Mouse (Mus musculus) right cerebral cortex, postnatal 25 days (tissue): ENCODE data around the gene Cmtr1.

Experiments
- DNase-seq: peaks from one replicate; pipeline ENCODE4 v3.0.0; 2022

The Cmtr1 gene

DNA sequence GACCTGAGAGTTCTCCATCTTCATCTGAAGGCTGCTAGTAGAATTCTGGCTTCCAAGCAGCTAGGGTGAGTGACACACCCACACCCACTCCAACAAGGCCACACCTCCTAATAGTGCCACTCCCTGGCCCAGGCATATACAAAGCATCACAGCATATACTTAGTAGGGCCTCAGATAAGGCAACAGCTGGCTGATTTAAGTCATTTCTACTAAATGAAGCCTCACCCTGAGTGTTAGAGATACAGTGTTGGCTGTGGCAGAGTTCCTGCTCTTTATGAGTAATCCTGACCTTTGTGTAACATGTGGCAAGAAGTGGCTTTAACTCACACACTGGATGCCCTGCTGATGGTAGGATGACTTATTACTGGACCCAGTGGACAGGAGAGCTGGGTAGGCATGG, 9.5 kb downstream of the Cmtr1 start:
- no peak for DNase-seq

GRCm38 (mm10) chr17:29671021-29671420, 10.6 kb downstream of the Cmtr1 start:
- DNase-seq, result no peak

DNA sequence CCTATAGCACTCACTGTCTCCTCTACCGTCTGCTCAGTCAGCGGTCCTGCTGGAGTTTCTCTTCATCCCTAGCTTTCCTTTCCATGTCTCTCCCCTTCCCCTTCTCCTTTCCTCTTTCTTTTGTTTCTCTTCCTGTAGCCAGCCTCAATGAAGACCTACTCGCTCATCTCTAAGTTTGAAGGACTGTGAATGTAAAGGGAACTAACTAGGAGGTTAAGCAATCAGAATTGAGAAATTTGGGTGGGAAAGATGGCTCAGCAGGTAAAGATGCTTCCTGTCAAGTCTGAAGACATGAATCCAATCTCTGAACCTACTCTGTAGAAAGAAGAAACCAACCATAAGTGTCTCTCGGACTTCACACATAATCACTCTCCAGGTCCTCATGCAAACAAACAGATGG, 12.9 kb downstream of the Cmtr1 start:
- no peak for DNase-seq

GRCm38 (mm10) chr17:29678526-29678925, 18.1 kb downstream of the Cmtr1 start:
- DNase-seq, result no peak

- DNase-seq, result no peak
Observed at GRCm38 (mm10) chr17:29679038-29679767, 18.8 kb downstream of the Cmtr1 start.

- no peak for DNase-seq
Observed at GRCm38 (mm10) chr17:29680174-29680573, 19.8 kb downstream of the Cmtr1 start.

- no peak for DNase-seq
Observed at GRCm38 (mm10) chr17:29680921-29681320, 20.5 kb downstream of the Cmtr1 start.

GRCm38 (mm10) chr17:29681669-29682068, 21.3 kb downstream of the Cmtr1 start:
- no peak for DNase-seq

- no peak for DNase-seq
Observed at GRCm38 (mm10) chr17:29682261-29682660, 21.9 kb downstream of the Cmtr1 start.

GRCm38 (mm10) chr17:29683127-29683526, 22.7 kb downstream of the Cmtr1 start:
- DNase-seq, result no peak

GRCm38 (mm10) chr17:29684275-29684674, 23.9 kb downstream of the Cmtr1 start:
- DNase-seq, result no peak

GRCm38 (mm10) chr17:29686771-29687170, 26.4 kb downstream of the Cmtr1 start:
- no peak for DNase-seq

- DNase-seq, result no peak
Observed at GRCm38 (mm10) chr17:29687373-29687772, 27.0 kb downstream of the Cmtr1 start.

DNA sequence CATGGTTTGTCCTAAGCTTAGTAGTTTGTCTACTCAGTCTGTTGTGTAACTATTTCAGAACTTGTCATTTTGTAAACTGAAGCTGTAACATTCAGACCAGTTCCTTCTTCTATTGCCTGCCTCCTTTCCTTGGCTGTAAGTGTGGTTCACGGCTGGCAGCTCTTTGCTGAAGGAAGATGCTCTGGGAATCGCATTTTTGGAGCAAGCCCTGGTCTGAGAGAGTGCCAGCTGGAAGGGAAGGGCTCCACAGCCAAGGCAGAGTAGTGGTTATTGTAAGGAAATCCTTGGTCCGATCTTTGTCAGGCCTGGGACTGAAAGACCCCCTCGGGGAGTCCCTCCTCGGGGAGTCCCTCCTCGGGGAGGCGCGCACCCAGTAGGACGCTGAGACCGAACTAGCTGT, 28.2 kb downstream of the Cmtr1 start:
- no peak for DNase-seq

DNA sequence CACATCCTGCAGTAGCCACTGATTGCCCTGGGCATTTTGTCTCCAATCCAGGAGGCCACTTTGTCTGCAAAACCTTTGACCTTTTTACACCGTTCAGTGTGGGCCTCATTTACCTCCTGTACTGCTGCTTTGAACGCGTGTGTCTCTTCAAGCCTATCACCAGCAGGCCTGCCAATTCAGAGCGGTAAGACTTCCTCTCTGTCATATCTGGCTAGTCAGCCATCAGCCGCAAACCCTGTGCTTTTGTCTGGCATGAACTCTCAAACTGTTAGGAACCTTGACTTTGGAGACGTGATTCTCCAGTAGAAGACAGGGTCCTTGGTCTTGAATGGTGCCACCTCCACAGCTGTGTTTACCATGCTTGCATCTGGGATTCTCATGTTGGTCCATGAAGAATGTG, 29.9 kb downstream of the Cmtr1 start:
- no peak for DNase-seq

- no peak for DNase-seq
Observed at GRCm38 (mm10) chr17:29692827-29693226, 32.4 kb downstream of the Cmtr1 start.

GRCm38 (mm10) chr17:29693571-29693970, 33.2 kb downstream of the Cmtr1 start:
- no peak for DNase-seq

DNA sequence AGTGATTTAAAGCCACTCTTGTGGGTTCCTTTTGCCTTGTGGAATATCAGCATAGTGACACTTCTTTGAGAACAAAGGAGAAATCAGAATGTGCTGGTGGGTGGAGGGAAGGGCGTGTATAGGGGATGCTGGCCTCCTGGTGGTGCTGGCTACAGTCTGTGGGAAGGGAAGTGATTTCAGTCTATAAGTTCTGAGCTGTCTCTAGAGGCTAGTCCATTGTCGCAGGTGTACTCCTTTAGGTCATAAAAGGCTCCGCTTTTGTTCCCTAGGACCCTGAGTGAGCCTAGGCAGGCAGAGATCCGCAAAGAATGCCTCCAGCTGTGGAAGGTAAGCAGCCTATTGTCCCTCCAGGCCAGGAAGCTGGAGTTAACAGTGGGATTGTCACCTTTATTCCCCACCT, 34.1 kb downstream of the Cmtr1 start:
- DNase-seq, result no peak

DNA sequence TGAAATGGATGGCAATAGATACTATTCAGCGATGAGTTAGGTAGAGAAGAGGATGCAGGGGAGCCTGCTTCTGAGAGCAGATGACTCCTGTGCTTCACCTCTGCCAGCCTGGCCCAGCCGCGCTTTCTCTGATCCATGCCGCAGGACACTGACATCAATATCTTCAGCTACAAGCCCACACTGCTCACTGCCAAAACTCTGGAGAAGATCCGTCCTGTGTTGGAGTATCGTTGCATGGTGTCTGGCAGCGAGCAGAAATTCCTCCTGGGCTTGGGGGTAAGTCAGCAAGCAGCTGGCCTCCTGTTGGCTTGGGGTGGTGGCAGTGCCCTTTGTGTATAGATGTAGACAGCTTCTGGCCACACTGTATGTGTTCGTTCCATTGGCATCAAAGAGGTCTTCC, 36.5 kb downstream of the Cmtr1 start:
- no peak for DNase-seq

GRCm38 (mm10) chr17:29698421-29698820, 38.0 kb downstream of the Cmtr1 start:
- no peak for DNase-seq

- no peak for DNase-seq
Observed at GRCm38 (mm10) chr17:29700573-29700972, 40.2 kb downstream of the Cmtr1 start.

- no peak for DNase-seq
Observed at GRCm38 (mm10) chr17:29702938-29703710, 42.7 kb downstream of the Cmtr1 start.

- DNase-seq, result no peak
Observed at GRCm38 (mm10) chr17:29704781-29705180, 44.4 kb downstream of the Cmtr1 start.

DNA sequence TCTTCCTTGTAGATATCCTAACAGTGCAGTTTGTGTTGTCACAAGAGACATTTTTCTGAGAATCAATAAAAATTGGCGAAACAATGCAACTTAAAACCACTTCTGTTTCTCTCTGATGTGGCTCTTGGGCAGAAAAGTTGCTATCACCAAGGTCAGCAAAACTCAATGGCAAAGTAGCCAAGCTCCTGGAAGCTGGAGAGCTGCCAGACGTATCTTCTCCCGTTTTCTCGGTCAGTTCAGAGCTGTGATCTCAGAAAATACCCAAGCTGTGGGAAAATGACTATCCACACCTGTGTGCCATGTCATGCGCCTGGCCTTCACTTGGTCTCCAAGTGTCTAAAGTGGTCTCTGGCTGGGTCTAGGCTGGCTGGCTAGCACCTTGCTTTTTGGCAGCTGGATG, 45.5 kb downstream of the Cmtr1 start:
- DNase-seq, result no peak
